Mouse (Mus musculus) thymus, adult 2 months (tissue): ENCODE data around the gene Oxt. TPM values are rescaled to one million over a fixed set of nuclear protein-coding genes. Genes with fewer than 3 reads are reported as not detected.

ENCODE experiments used
- DNase-seq: peaks from one replicate; pipeline ENCODE4 v3.0.0; 2021
- H3K27ac ChIP-seq: fragments of 200-500 bp; 2 replicates; pipeline ENCODE4 v1.5.1; 2012; ENCODE audit warnings: low read length, control low read depth; ENCODE audit not compliant: control insufficient read depth, insufficient read depth
- H3K27me3 ChIP-seq: fragments of 200-500 bp; 2 replicates; pipeline ENCODE4 v1.6.1; 2012; ENCODE audit warnings: mild to moderate bottlenecking, low read length, moderate library complexity, mixed read lengths; ENCODE audit not compliant: control insufficient read depth, insufficient read depth
- H3K36me3 ChIP-seq: fragments of 200-500 bp; 2 replicates; pipeline ENCODE4 v1.6.1; 2012; ENCODE audit warnings: mild to moderate bottlenecking, low read length, moderate library complexity; ENCODE audit not compliant: control insufficient read depth, insufficient read depth
- H3K4me1 ChIP-seq: fragments of 200-500 bp; replicated peaks from 2 replicates; pipeline ENCODE4 v1.6.1; 2012; ENCODE audit warnings: low read length; ENCODE audit not compliant: control insufficient read depth, insufficient read depth
- H3K4me3 ChIP-seq: fragments of 200-500 bp; 2 replicates; pipeline ENCODE4 v1.5.1; 2012; ENCODE audit warnings: mild to moderate bottlenecking, low read length, control low read depth, moderate library complexity; ENCODE audit not compliant: control insufficient read depth, insufficient read depth
- CTCF ChIP-seq: fragments of 200-500 bp; IDR thresholded peaks from 2 replicates; pipeline ENCODE4 v1.5.1; 2012; ENCODE audit warnings: mild to moderate bottlenecking, control low read depth, low read length, moderate library complexity, borderline replicate concordance; ENCODE audit not compliant: control insufficient read depth, poor library complexity, insufficient read depth; ENCODE audit errors: extremely low read depth
- POLR2A ChIP-seq: fragments of 200-500 bp; IDR thresholded peaks from 2 replicates; pipeline ENCODE4 v1.6.1; 2012; ENCODE audit warnings: mild to moderate bottlenecking, low read length, control low read depth, moderate library complexity; ENCODE audit not compliant: control insufficient read depth, poor library complexity, insufficient read depth; ENCODE audit errors: extremely low read depth
- WGBS: fragments of 180-500 bp; shearing (Covaris S2); methylation state at CpG from one replicate; pipeline ENCODE4 v1.1.7; 2018; 5-methylcytosine and 5-hydroxymethylcytosine counted together
- polyA plus RNA-seq: library from polyadenylated mRNA; depleted of rRNA; stranded (reverse); fragments of >200 nt; gene quantifications from 2 replicates; pipeline ENCODE4 v1.2.3, GENCODE M21; 2012

Gene Oxt
- polyA plus RNA-seq, 1 experiment = 3.9 TPM

DNA sequence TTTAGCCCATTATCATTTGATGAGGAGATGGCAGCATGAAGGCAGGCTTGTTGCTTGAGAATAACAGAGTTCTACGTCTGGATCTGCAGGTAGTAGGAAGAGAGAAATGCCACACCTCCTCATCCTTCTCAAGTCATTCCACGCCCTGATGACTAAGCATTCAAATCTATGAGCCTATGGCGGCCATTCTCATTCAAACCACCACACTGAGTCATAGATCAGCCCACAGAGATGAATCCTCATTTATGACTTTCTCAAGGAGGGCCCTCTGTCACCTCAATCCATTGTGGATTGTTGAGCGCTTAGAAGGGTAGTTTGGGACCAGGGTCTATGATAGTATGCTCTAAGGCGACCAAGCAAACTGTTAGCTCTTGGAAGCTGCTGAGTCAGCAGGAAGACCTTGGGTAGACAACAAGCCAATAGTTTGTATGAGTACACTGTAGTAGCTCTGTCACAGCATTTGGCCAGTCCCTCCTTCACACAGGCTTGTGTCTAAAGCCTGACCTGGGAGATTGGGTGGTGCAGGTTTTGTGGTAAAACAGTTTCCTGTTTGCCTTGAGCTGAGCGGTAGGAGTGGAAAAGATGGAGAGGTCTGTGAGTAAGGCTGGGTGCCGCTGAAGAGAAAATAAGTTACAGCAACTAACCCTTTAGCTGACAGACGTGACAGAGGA is 37.0 kb upstream of the Oxt start:
- WGBS = 51% methylated on average over 8 of the region's 8 CpGs
- H3K36me3 ChIP-seq = peaks cover 30% of the 10 kb centered on the region
- peak overlapping the region; percentile 95 for H3K27ac ChIP-seq

DNA sequence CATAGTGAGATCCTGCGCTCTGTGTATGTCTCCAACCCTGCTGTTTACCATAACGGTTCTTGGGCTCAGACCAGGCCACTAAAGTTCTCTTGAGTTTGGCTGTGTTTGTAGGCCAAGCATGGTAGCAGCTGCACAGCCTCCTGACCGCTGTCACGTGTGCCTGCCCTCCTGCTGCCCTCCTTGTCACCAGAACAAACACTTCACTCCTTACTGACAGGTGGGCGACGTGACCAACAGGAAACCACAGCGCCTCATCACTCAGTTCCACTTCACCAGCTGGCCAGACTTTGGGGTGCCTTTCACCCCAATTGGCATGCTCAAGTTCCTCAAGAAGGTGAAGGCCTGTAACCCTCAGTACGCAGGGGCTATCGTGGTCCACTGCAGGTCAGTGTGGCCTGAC is 35.7 kb upstream of the Oxt start:
- TF ChIP-seq CTCF (no peak), POLR2A (no peak)
- peaks cover 38% of the 10 kb centered on the region for H3K36me3 ChIP-seq

More for the DNA sequence above, 37.0 kb upstream of the Oxt start:
- no peaks in the 10 kb centered on the region for H3K27me3 ChIP-seq
- TF ChIP-seq CTCF (no peak), POLR2A (no peak)
- peaks cover 43% of the 10 kb centered on the region for H3K4me1 ChIP-seq
- DNase-seq = peak; percentile 45
- peak overlapping the region; percentile 38; the same call in 1 of the 2 replicates for H3K4me3 ChIP-seq

DNA sequence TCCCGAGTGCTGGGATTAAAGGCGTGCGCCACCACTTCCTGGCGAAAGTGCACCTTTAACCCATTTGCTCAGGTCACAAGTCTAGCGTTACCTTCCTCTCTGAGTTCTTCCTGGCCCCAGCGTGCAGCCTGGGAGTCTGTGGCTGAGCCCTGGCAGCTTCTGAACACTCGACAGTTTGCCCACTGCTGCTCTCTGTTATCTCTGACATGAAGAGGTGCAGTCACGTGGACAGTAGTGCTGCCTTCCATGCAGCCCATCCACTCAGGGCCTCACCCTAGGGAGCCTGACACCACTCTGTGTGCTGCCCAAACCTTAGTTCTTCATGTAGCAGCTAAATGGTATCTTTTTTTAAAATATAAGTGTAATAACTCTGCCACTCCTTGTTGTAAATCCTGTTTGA is 29.0 kb upstream of the Oxt start:
- H3K4me1 ChIP-seq = peaks cover 8% of the 10 kb centered on the region; the same call in 1 of the 2 replicates

More for the DNA sequence above, 35.7 kb upstream of the Oxt start:
- Histone ChIP-seq H3K4me3 (peak overlapping the region; percentile 38), H3K27ac (peak overlapping the region; percentile 95), H3K27me3 (no peaks in the 10 kb centered on the region), H3K4me1 (peaks cover 39% of the 10 kb centered on the region)
- peak; percentile 74 for DNase-seq
- 9% methylated on average over 9 of the region's 9 CpGs for WGBS

DNA sequence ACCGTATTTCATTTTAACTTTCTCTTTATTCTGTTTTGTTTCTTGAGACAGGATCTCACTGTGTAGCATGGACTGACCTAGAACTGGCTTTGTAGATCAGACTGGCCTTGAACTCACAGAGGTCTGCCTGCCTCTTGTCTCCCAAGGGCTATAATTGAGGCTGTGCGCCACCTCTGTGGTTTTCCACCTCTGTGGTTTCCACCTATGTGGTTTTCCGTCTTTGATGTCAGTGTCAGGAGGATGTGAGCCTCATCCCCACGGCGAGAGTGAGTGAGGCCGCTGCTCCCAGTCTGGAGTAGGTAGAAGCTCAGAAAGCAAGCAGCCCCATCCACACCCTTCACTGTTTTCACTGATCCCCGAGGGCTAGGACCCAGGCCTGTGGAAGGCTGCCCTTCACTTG is 21.1 kb upstream of the Oxt start:
- DNase-seq = peak; percentile 35
- Histone ChIP-seq H3K36me3 (peaks cover 36% of the 10 kb centered on the region), H3K27me3 (no peaks in the 10 kb centered on the region), H3K27ac (no peak overlapping the region), H3K4me1 (peaks cover 15% of the 10 kb centered on the region), H3K4me3 (no peak overlapping the region)
- TF ChIP-seq CTCF (no peak), POLR2A (no peak)
- WGBS = 19% methylated on average over 7 of the region's 7 CpGs

More for the DNA sequence above, 29.0 kb upstream of the Oxt start:
- Histone ChIP-seq H3K36me3 (peaks cover 71% of the 10 kb centered on the region), H3K27me3 (no peaks in the 10 kb centered on the region), H3K4me3 (no peak overlapping the region), H3K27ac (no peak overlapping the region)
- no peak for DNase-seq
- WGBS = 67% methylated on average over 8 of the region's 8 CpGs
- no peak for TF ChIP-seq CTCF
- TF ChIP-seq POLR2A = no peak

DNA sequence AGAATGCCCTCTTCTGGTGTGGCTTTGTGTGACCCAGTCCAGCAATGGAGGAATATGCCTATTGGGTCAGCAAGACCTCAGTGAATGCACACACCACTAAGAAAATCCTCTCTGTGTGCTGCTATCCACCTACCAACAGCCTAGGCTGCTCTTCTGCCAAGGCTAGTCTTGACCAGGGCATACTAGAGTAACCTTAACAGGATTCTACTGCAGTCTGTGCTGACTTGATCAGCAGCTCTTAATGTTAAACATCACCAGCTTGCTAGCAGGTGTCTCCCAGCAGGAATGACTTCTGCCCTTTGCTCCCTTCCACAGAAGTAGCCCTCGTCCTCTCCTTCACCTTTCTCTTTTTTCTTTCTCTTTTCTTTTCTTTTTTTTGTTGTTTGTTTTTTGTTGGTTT is 19.7 kb upstream of the Oxt start:
- Histone ChIP-seq H3K36me3 (peaks cover 25% of the 10 kb centered on the region), H3K4me1 (peaks cover 15% of the 10 kb centered on the region), H3K27ac (no peak overlapping the region), H3K4me3 (no peak overlapping the region), H3K27me3 (no peaks in the 10 kb centered on the region)
- WGBS = 96% methylated on average over 1 of the region's 1 CpGs
- no peak for DNase-seq
- TF ChIP-seq POLR2A (no peak), CTCF (no peak)

DNA sequence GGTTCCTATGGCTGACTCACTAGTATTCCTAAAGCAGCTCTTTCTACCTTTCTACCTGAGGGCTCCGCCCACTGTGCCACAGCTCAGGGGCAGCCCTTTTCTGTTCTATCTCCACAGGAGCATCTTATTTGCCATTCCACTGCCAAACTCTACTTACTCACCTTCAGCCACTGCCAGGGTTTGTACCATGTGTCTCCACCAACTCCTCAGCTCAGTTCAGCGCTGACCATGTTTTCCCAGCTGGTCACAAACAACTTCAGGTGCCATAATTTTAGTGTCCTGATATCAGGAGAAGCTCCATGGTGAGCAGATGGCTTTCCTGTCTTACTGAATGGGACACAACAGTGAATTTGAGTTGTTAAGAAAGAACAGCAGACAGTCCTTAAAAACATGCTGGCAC is 18.5 kb upstream of the Oxt start:
- 99% methylated on average over 2 of the region's 2 CpGs for WGBS
- no peaks in the 10 kb centered on the region for H3K27me3 ChIP-seq

DNA sequence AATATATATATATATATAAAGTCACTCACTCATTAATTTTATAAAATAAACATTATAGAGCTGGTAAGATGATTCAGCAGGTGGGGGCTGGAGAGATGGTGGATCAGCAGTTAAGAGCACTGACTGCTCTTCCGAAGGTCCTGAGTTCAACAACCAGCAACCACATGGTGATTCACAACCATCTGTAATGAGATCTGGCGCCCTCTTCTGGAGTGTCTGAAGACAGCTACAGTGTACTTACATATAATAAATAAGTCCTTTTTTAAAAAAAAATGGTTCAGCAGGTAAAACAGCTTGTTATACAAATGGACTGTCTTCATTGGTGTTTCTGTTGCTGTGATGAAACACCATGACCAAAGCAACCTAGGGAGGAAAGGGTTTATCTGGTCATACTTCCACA is 18.0 kb upstream of the Oxt start:
- DNase-seq = no peak
- 74% methylated on average over 2 of the region's 2 CpGs for WGBS
- Histone ChIP-seq H3K4me3 (no peak overlapping the region), H3K27me3 (no peaks in the 10 kb centered on the region), H3K4me1 (peaks cover 21% of the 10 kb centered on the region), H3K27ac (no peak overlapping the region), H3K36me3 (peaks cover 10% of the 10 kb centered on the region)
- TF ChIP-seq POLR2A = no peak
- no peak for TF ChIP-seq CTCF

More for the DNA sequence above, 18.5 kb upstream of the Oxt start:
- Histone ChIP-seq H3K27ac (no peak overlapping the region), H3K4me3 (no peak overlapping the region), H3K4me1 (peaks cover 15% of the 10 kb centered on the region), H3K36me3 (peaks cover 14% of the 10 kb centered on the region)
- no peak for DNase-seq
- no peak for TF ChIP-seq POLR2A
- TF ChIP-seq CTCF = no peak
